Mouse (Mus musculus) midbrain, postnatal 0 days (tissue): ENCODE data around the gene Camta1. TPM values are rescaled to one million over a fixed set of nuclear protein-coding genes. Genes with fewer than 3 reads are reported as not detected.

Experiments used
- ATAC-seq: fragments of 200-750 bp; cut with Nextera tagmentation; 2 replicates; pipeline ENCODE4 v1.8.0; 2017; ENCODE audit warnings: moderate number of reproducible peaks, mild to moderate bottlenecking, moderate TSS enrichment, moderate library complexity; ENCODE audit not compliant: low FRiP score
- DNase-seq: peaks from one replicate; pipeline ENCODE4 v3.0.0-alpha.2; 2015; ENCODE audit warnings: low spot score
- H3K27ac ChIP-seq: fragments of 300-500 bp; sonication (generic); 2 replicates; pipeline ENCODE4 v1.5.1; 2014; ENCODE audit warnings: low read depth, mild to moderate bottlenecking, low read length, mixed read lengths
- H3K27me3 ChIP-seq: fragments of 300-500 bp; sonication (generic); 2 replicates; pipeline ENCODE4 v1.6.1; 2014; ENCODE audit warnings: low read length, control low read depth, mixed read lengths; ENCODE audit not compliant: insufficient read depth
- H3K36me3 ChIP-seq: fragments of 300-500 bp; sonication (generic); 2 replicates; pipeline ENCODE4 v1.6.1; 2014; ENCODE audit warnings: low read length, control low read depth, mixed read lengths; ENCODE audit not compliant: insufficient read depth
- H3K4me1 ChIP-seq: fragments of 300-500 bp; sonication (generic); 2 replicates; pipeline ENCODE4 v1.6.1; 2014; ENCODE audit warnings: mild to moderate bottlenecking, control low read depth, antibody characterized with exemption, low read length, mixed read lengths; ENCODE audit not compliant: insufficient read depth
- H3K4me2 ChIP-seq: fragments of 300-500 bp; sonication (generic); 2 replicates; pipeline ENCODE4 v1.6.1; 2014; ENCODE audit warnings: low read depth, mild to moderate bottlenecking, low read length, mixed read lengths; ENCODE audit not compliant: poor library complexity, severe bottlenecking
- H3K4me3 ChIP-seq: fragments of 300-500 bp; sonication (generic); 2 replicates; pipeline ENCODE4 v1.5.1; 2014; ENCODE audit warnings: low read depth, mild to moderate bottlenecking, low read length, moderate library complexity
- H3K9ac ChIP-seq: fragments of 300-500 bp; sonication (generic); replicated peaks from 2 replicates; pipeline ENCODE4 v1.6.1; 2014; ENCODE audit warnings: mild to moderate bottlenecking, low read length, moderate library complexity, mixed read lengths; ENCODE audit not compliant: poor library complexity, severe bottlenecking
- H3K9me3 ChIP-seq: fragments of 300-500 bp; sonication (generic); 2 replicates; pipeline ENCODE4 v1.6.1; 2016; ENCODE audit warnings: low read length, control low read depth
- CTCF ChIP-seq: IDR thresholded peaks from 2 replicates; pipeline ENCODE4 v1.5.1; 2016; ENCODE audit warnings: antibody characterized with exemption, mild to moderate bottlenecking
- WGBS: fragments of 180-500 bp; shearing (Covaris S2); extraction: QIAGEN DNeasy Blood & Tissue Kit; methylation state at CpG from one replicate; pipeline ENCODE4 v1.1.7; 2014; 5-methylcytosine and 5-hydroxymethylcytosine counted together
- polyA plus RNA-seq: library from polyadenylated mRNA; unstranded; fragments of >200 nt; fragmentation: Nextera tagmentation; extraction: Ambion mirVana; gene quantifications from 2 replicates; pipeline ENCODE4 v1.2.1, GENCODE M21; 2015
- total RNA-seq: library from RNA; depleted of rRNA; stranded (reverse); fragments of >200 nt; gene quantifications from 2 replicates; pipeline ENCODE4 v1.2.3, GENCODE M21; 2014

Gene Camta1
- total and polyA plus RNA-seq, 2 experiments from 2014 or later = 140 to 153 TPM

DNA sequence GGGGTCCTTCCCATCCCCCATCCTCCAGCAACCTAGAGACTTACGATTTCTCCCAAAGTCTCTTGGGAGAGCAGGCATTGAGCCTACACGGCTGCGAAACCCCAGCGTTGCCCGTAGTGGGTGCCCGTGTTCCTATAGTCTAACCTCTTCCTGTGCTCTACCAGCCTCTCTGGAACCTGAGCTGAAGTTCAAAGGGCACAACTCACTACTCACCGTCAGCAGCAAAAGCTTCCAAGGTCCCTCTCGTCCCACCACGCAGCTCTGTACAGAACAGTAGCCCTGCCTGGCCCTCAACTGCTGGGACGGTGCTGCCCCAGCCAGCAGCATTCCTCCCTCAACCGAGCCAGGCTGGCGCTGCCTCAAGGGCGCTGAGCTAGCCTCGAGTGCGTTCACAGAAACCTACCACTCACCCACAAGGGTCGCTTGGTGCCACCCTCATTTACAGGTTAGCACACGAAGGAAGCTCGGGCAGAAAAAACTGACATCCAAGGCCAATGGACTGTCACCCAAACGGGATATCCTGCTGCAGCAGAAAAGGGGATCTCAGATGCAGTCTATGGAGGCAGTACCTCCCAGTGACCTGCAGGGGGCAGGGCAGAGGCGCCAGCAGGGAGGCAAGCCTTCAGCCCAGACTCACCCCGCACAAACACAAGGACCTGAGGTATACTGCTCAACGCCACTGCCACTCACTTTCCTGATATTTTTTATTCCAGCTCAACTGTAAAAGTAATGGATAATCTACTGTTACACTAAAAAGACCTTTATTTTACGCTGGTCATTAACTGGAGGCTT lies 526.5 kb downstream of the Camta1 start:
- H3K9me3 ChIP-seq = no peaks in the 10 kb centered on the region
- DNase-seq = peak; percentile 70
- no peak overlapping the region for H3K4me3 ChIP-seq
- H3K9ac ChIP-seq = no peak overlapping the region
- ATAC-seq = no peak
- no peak overlapping the region for H3K4me2 ChIP-seq
- no peaks in the 10 kb centered on the region for H3K27me3 ChIP-seq
- no peaks in the 10 kb centered on the region for H3K4me1 ChIP-seq
- WGBS = 48% methylated on average over 23 of the region's 23 CpGs
- peak; percentile 94 for TF ChIP-seq CTCF
- no peak overlapping the region for H3K27ac ChIP-seq
- no peaks in the 10 kb centered on the region for H3K36me3 ChIP-seq

DNA sequence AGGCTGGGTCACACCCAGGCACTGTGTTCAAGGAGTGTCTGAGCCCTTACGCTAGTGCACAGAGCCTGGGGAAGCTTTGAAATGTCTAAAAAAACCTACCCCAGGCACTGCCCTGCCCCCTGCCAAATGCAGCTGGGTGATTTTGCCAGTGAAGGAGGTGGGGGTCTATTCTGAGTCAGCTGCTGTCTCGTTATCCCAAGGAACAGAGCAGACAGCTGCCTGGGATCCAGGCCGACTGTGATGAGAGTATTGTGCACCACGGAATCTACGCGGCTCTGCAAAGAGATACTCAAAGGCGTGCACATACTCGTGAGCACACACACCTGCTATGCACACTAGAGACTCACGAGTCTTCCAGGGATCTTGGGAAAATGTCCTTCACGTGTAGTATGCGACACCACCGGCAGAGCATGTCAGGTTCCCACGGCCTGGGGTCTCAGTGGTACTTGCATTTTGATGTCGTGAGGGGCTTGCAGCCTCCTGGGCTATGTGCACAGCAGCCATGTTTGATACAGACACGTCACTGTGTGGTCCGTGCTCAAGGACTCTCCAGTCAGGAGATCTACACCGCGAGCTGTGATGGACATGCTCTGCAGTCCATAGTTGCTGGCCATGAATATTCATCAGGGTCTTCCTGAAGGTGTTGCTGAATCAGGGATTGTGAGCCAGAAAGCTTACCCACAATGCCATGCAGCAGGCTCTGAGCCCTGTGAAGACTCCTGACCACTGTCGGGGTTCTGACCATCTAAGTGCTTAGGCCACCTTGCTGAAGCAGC lies 529.4 kb downstream of the Camta1 start:
- ATAC-seq (no peak), DNase-seq (no peak)
- no peak for TF ChIP-seq CTCF
- Histone ChIP-seq H3K4me1 (no peaks in the 10 kb centered on the region), H3K36me3 (no peaks in the 10 kb centered on the region), H3K27me3 (no peaks in the 10 kb centered on the region), H3K4me2 (no peak overlapping the region), H3K27ac (no peak overlapping the region), H3K9me3 (no peaks in the 10 kb centered on the region), H3K4me3 (no peak overlapping the region), H3K9ac (no peak overlapping the region)
- 61% methylated on average over 19 of the region's 19 CpGs for WGBS

DNA sequence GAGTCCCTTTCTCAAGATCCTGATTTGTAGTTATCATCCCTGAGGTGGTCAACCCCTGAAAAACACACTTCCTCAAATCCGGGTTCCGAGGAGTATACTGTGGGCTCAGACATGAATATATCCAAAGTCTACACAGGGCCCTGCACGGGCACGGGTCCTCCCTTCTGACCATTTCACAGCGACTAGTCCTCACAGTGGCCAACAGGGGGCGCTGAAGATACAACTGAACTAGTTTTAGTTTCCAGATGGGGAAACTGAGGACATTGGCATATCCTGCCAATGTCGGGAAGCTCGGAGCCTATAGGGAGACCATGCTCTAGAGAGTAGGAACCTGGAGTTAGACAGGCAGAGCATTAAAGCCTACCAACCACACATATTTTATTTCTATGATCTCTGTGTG lies 530.7 kb downstream of the Camta1 start:
- Histone ChIP-seq H3K9ac (no peak overlapping the region), H3K4me1 (no peaks in the 10 kb centered on the region), H3K36me3 (no peaks in the 10 kb centered on the region), H3K4me2 (no peak overlapping the region), H3K4me3 (no peak overlapping the region), H3K9me3 (no peaks in the 10 kb centered on the region), H3K27me3 (no peaks in the 10 kb centered on the region), H3K27ac (no peak overlapping the region)
- peak; percentile 34; the same call in 1 of the 2 replicates for TF ChIP-seq CTCF
- DNase-seq (no peak), ATAC-seq (no peak)
- WGBS = 68% methylated on average over 8 of the region's 8 CpGs

DNA sequence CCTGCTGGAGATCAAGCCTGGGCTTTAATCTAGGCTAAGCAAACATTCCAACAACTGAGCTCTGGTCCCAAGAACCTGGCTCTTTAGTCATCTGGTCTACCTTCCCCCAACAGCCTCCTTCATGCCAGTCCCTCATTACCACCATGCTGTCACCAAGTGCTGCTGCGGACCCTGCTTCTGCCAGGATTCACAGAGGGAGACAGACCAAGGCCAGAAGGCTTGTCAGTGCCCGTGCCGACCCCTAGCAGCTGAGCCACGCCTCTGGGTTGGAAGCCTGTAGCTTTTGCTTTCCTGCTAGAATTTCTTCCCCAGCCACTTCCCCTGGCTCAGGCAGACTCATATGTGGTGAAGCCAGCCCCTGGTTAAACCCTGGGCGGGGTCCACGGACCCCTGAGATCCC lies 533.6 kb downstream of the Camta1 start:
- Histone ChIP-seq H3K36me3 (no peaks in the 10 kb centered on the region), H3K4me3 (no peak overlapping the region), H3K4me2 (no peak overlapping the region), H3K9ac (no peak overlapping the region), H3K9me3 (no peaks in the 10 kb centered on the region), H3K27ac (no peak overlapping the region), H3K4me1 (no peaks in the 10 kb centered on the region), H3K27me3 (no peaks in the 10 kb centered on the region)
- 82% methylated on average over 6 of the region's 6 CpGs for WGBS
- DNase-seq (no peak), ATAC-seq (no peak)
- no peak for TF ChIP-seq CTCF

DNA sequence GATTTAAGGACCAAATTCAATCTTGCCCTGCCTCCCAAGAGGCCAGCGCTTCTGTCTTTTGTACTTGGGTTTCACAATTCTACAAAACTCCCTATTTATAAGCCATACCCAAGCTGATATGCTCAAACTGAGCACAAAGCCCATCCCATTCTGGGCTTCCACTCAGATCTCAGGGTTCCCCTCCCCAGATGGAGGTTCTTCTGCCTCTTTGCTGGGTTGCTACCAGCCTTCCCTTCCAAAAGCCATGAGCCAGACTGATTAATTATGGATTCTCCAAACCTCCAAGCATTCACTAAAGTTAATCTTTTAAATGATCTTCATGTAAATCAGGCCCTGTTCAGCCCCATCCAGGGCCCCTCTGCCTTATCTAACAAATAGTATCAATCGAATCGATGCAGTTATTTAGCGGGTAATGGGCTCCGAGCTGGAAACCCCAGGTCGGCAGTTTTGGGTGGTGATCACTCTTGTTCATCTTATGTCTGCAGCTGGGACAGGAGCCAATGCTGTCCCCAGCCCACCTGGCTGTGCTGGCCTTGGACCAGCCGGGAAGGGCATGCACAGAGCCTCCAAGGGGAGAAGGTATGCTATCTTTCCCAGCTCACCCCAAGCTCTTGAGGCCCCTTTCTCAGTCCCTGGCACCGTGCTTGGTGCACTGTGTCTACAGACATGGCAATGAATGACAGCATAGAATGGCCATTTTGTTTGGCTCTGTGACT lies 534.5 kb downstream of the Camta1 start:
- no peak for DNase-seq
- H3K36me3 ChIP-seq = no peaks in the 10 kb centered on the region
- no peak overlapping the region for H3K9ac ChIP-seq
- H3K4me3 ChIP-seq = no peak overlapping the region
- 84% methylated on average over 8 of the region's 8 CpGs for WGBS
- H3K27ac ChIP-seq = no peak overlapping the region
- TF ChIP-seq CTCF = no peak
- H3K9me3 ChIP-seq = no peaks in the 10 kb centered on the region
- no peaks in the 10 kb centered on the region for H3K27me3 ChIP-seq
- no peak overlapping the region for H3K4me2 ChIP-seq
- no peak for ATAC-seq
- H3K4me1 ChIP-seq = no peaks in the 10 kb centered on the region
